Mouse (Mus musculus) adrenal gland, adult 2 months (tissue): ENCODE results near the gene Vmn1r197. TPM values are rescaled to one million over a fixed set of nuclear protein-coding genes. Genes with fewer than 3 reads are reported as not detected.
"Not testable (repeated sequence)": the region's sequence is repeated elsewhere in the genome, so short reads cannot be mapped to it uniquely, and the experiment has no call there.

Experiments used
- DNase-seq: peaks from one replicate; pipeline ENCODE4 v3.0.0; 2021
- long read RNA-seq: library from polyadenylated mRNA; stranded (forward); transcript quantifications from one replicate; pipeline ENCODE4 v2.0.0, GENCODE M21; 2021
- polyA plus RNA-seq: library from polyadenylated mRNA; depleted of rRNA; stranded (reverse); fragments of >200 nt; gene quantifications from 2 replicates; pipeline ENCODE4 v1.2.3, GENCODE M21; 2012; rRNA removed
- total RNA-seq, 2 experiments: library from RNA; stranded (reverse); gene quantifications; 2 replicates each; pipeline ENCODE4 v1.2.3; 2021

The Vmn1r197 gene
- total RNA-seq (not detected), polyA plus RNA-seq (not detected in 2 replicates)
- long read RNA-seq: 0 reads

DNA sequence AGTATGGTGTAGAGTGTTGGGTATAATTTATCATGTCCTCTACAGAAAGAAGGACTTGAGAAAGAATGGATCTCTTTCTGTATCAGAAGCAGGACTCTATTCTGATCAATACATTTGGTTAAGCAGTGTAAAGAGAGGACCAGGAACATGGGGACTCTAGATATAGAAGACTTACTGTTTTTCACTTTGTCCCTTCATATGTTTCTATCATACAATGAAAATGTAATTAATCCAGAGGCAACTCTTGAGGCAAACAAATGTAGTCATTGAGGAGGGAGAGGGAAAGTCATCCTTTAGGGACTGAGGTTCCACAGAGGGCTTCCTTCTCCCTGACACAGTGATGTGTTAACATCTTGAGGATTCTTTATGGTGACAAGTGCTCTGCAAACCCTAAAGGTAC, at the start of gene Vmn1r197:
Gene Vmn1r197 (plus strand): TSS at position 301 of the 400 bp plus-strand sequence.
- no peak for DNase-seq

DNA sequence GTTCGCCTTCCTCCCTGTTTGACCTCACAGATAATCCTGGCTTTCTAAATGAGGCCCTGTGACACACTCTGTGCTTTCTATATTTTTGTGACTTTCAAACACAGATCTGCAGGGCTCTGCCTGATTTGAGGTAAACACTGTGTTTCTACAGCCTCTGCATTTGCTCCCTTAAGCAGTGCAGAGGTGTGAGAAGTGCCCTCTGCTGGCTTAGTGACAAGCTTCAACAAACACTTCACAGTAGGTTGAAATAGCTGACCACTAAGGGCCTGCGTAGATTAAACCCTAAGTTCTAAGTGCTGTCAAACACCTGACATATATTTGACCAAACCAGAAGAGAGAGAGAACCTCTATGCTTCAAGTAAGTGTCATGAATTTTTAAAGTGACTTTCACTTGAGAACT, 39.8 kb upstream of the Vmn1r197 start:
- no peak for DNase-seq

DNA sequence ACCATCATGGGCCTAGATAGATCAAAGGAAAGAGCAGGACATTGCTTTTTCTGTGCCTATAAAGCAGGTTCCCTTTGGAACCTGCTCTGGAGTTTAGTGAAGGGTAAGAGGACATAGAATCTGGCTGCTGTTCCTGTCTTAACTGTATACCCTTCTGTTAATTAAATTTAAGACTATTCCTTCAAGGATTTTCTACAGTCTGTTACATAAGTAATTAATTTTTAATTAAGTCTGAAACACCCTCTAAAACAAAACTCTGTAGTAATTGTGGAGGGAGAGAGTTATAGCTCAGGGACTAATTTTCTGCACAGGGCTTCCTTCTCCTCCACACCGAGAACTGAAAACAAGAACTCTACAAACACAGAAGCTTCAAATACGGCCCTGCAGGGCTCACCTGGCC, 34.8 kb upstream of the Vmn1r197 start, which contains the start of gene Vmn1r196:
Gene Vmn1r196 (plus strand): TSS at position 301 of the 400 bp plus-strand sequence.
- no peak for DNase-seq

DNA sequence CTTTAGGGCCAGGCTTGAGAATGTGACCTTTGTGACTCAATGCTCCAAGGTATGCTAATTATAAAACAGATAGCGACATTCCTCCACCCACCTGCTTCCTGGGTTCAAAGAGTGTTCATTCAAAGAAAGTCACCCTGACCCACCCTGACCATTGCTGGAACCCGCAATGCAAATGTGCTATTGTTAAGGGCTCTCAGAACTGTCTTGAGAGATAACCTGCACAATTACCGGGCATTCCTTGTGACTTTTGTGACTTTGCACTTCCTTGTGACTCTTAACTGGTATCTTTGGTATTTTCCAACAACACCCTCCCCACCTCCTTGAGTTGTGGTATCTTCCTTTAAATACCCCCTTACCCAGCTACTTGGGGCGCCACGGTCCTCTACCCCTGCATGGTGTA, 16.3 kb upstream of the Vmn1r197 start:
- not testable (repeated sequence) for DNase-seq

DNA sequence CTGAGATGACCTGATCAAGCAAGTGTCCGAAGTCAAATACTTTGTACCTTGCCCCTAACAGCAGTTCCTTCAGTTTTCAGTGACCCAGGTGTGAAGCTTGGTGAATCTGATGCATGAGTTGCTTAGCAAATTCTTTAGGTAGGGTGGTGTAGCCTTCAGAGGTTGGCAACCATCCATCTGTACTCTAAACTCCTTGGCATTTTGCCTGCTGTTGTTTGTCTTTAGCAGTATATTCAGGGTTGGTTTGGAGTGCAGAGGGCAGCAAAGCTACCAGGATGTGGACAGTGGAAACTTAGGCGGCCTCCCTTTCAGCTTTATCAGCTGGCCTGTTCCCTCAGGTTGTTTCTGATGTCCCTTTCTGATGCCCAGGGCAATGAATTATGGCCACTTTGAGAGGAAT, 9.0 kb upstream of the Vmn1r197 start:
- no peak for DNase-seq

DNA sequence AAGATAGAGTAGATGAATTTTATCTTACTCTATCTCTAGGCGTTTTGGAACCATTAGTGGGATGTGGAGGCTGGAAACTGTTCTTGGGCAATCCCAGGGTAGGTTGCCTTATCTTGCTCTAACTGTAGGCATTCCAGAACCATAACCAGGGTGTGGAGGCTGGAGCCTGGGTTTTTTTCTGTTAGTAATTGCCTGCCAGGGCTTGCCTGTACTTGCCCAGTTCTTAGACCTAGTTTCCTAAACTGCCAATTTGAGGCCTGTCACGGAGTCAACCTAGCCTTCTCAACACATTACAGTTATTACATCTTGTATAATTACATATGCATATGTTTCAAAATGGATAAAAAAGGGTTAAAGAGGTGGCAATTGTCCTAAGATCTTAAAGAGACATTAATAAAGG, 7.0 kb upstream of the Vmn1r197 start:
- no peak for DNase-seq

DNA sequence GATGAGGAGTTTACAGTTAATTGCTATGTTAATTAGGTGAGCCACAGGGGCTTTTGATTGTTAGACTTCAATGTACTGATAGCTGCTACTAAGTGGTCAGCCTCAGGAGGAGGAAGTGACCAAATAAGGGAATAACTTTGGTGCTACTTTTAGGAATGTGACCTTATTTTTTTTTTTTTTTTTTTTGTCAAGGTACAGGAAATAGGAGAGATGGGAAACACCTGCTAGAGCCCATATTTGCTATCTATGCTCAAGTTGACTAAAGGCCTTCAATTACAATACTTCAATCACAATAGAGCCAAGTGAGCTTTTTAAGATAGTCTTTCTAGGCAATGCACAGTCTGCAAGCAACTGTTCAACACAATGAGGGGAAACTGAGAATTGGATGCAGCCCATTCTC, 4.3 kb upstream of the Vmn1r197 start:
- DNase-seq: no peak

DNA sequence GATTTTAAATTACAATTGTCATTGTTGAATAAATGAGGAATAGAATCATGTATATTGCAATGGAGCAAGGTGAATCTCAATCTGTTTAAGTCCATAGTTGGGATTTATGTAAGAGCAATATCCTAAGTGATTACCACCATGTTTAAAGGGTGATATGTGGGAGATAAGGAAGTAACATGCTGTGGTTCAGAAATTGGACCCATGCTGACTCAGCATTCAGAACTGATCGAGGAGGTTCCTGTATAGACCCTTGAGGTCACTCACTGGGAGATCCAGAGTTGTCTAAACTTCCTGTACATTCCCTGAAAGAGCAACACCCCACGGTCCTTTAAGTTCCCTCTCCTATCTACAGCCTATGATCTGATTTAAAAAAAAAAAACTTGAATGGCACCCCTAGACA, 8.9 kb downstream of the Vmn1r197 start:
- no peak for DNase-seq

DNA sequence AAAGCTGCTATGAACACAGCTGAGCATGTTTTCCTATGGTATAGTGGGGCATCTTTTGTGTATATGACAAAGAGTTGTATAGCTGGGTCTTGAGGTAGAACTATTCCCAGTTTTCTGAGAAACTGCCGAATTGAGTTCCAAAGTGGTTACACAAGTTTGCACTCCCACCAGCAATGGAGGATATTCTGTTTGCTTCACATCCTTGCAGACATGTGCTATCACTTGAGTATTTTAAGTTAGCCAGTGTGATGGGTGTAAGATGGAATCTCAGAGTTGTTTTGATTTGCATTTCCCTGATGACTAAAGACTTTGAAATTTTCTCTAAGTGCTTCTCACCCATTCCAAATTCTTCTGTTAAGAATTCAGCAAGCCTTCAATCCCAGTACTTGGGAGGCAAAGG, 11.2 kb downstream of the Vmn1r197 start:
- no peak for DNase-seq

DNA sequence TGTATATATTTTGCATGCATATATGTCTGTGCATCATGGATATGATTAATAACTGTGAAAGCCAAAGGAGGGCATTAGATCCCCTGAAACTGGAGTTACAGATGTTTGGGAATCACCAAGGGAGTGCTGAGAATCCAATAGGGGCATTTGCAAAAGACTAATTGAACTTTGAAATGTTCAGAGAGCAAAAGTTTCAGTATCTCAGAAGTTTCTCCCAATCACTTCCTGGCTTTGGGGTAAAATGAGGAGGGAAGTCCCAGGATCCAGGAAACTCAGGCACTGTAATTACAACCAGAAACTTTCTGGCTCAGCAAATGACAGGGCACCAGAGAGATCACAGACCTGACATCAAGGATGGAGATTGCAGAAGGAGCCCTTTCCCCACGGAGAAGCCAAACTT, 25.7 kb downstream of the Vmn1r197 start, which contains the start of gene Vmn1r198:
Gene Vmn1r198 (plus strand): TSS at position 301 of the 400 bp plus-strand sequence.
- DNase-seq: no peak

DNA sequence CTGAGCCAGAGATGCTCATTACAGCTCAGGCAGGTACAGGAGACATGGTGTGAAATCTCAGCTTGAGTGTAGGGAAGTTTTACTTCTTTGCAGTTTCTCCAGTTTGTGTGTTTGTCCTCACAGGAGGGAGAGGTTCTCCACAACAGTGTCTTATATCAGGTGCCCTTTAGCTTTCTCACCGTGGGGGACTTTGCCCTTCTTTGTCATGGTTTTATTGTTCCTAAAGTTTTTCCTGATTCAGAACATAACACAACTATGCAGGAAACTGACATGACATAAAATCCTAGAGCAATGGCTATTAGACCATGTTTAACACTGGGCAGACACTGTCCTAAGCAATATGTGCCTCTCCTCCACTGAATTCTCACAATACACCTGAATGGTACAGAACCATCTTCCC, 26.4 kb downstream of the Vmn1r197 start:
- no peak for DNase-seq

DNA sequence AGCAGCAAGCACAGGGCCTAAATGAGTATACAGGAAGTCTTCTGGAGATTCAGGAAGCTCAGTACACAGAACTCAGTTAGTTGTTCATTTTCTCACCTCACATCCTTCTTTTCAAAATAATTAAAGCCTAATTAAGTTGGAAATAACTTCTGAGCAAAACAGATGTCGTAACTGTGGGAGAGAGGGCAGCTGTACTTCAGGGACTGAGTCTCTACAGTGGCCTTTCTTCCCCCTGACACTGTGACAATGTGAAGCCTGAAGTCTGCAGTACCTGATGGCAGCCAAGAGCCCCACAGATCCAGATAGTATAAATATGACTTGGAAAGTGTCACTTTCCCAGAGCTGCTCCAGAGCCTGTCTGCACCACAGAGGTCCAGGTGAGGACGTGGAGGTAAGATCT, 55.1 kb downstream of the Vmn1r197 start, which contains the start of gene Vmn1r199:
Gene Vmn1r199 (plus strand): TSS at position 301 of the 400 bp plus-strand sequence.
- no peak for DNase-seq

DNA sequence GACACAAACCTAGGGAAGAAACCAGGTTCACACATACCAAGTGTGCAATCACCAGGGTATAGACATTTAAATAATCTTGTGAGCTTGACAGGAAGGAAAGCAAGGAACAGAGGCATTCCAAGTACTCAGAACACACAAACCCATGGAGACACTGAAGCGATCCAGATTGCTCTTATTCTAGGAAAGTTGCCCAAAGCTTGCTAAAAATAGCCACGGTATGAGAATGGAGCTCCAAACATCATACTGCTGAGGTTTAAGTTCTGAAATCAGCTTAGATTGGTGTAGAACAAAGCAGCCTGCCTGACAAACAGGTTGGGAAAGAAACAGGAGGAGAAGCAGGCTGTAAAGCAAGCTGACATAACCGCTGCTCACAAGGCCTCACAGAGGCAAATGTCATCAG, 56.7 kb downstream of the Vmn1r197 start:
- DNase-seq: not testable (repeated sequence)

Other genes starting within 250 kb of the Vmn1r197 start
- gene Vmn1r188, start 240.1 kb upstream of the Vmn1r197 start, total RNA-seq: not detected
- gene Vmn1r188, start 240.1 kb upstream of the Vmn1r197 start, polyA plus RNA-seq: not detected in 2 replicates
- gene Vmn1r189, start 218.8 kb upstream of the Vmn1r197 start, total RNA-seq: not detected
- gene Vmn1r189, start 218.8 kb upstream of the Vmn1r197 start, polyA plus RNA-seq: not detected in 2 replicates
- not detected for gene Vmn1r191, start 140.6 kb upstream of the Vmn1r197 start, total RNA-seq
- not detected in 2 replicates for gene Vmn1r191, start 140.6 kb upstream of the Vmn1r197 start, polyA plus RNA-seq
- not detected for gene Vmn1r192, start 133.4 kb upstream of the Vmn1r197 start, total RNA-seq
- gene Vmn1r192, start 133.4 kb upstream of the Vmn1r197 start, polyA plus RNA-seq: not detected in 2 replicates
- not detected for gene Vmn1r193, start 101.4 kb upstream of the Vmn1r197 start, total RNA-seq
- gene Vmn1r193, start 101.4 kb upstream of the Vmn1r197 start, polyA plus RNA-seq: not detected in 2 replicates
- not detected for gene Vmn1r194, start 80.4 kb upstream of the Vmn1r197 start, total RNA-seq
- not detected in 2 replicates for gene Vmn1r194, start 80.4 kb upstream of the Vmn1r197 start, polyA plus RNA-seq
- not detected for gene Vmn1r195, start 54.1 kb upstream of the Vmn1r197 start, total RNA-seq
- not detected in 2 replicates for gene Vmn1r195, start 54.1 kb upstream of the Vmn1r197 start, polyA plus RNA-seq
- not detected for gene Vmn1r196, start 34.7 kb upstream of the Vmn1r197 start, total RNA-seq
- not detected in 2 replicates for gene Vmn1r196, start 34.7 kb upstream of the Vmn1r197 start, polyA plus RNA-seq
- not detected for gene Vmn1r198, start 25.8 kb downstream of the Vmn1r197 start, total RNA-seq
- not detected in 2 replicates for gene Vmn1r198, start 25.8 kb downstream of the Vmn1r197 start, polyA plus RNA-seq
- gene Vmn1r199, start 55.2 kb downstream of the Vmn1r197 start, total RNA-seq: not detected
- gene Vmn1r199, start 55.2 kb downstream of the Vmn1r197 start, polyA plus RNA-seq: not detected in 2 replicates
- gene Vmn1r200, start 65.8 kb downstream of the Vmn1r197 start, total RNA-seq: not detected
- not detected in 2 replicates for gene Vmn1r200, start 65.8 kb downstream of the Vmn1r197 start, polyA plus RNA-seq
- not detected for gene Vmn1r201, start 147.3 kb downstream of the Vmn1r197 start, total RNA-seq
- gene Vmn1r201, start 147.3 kb downstream of the Vmn1r197 start, polyA plus RNA-seq: not detected in 2 replicates
- gene Vmn1r202, start 180.8 kb downstream of the Vmn1r197 start, total RNA-seq: not detected
- gene Vmn1r202, start 180.8 kb downstream of the Vmn1r197 start, polyA plus RNA-seq: not detected in 2 replicates
- gene Vmn1r203, start 193.5 kb downstream of the Vmn1r197 start, total RNA-seq: not detected
- gene Vmn1r203, start 193.5 kb downstream of the Vmn1r197 start, polyA plus RNA-seq: not detected in 2 replicates
- gene Vmn1r204, start 228.6 kb downstream of the Vmn1r197 start, total RNA-seq: not detected
- not detected in 2 replicates for gene Vmn1r204, start 228.6 kb downstream of the Vmn1r197 start, polyA plus RNA-seq